Mouse (Mus musculus): ENCODE data around the gene Acd.

- TF ChIP-seq CTCF (IDR thresholded peaks at IDR 0.05; ENCODE audit: borderline replicate concordance, control insufficient read depth, extremely low read depth, insufficient read depth, low read length, poor library complexity) (no peak), POLR2A (IDR thresholded peaks at IDR 0.05; ENCODE audit: control insufficient read depth, extremely low read depth, insufficient read depth, low read length, poor library complexity) (no peak)
Measured at GRCm38 (mm10) chr8:105661167-105661566, 39.7 kb downstream of the Acd start.
